Mouse (Mus musculus) kidney, embryonic 16.5 days (tissue): ENCODE data around the gene Nudt19. TPM values are rescaled to one million over a fixed set of nuclear protein-coding genes. Genes with fewer than 3 reads are reported as not detected.

Experiments
- ATAC-seq: fragments of 200-750 bp; cut with Nextera tagmentation; 2 replicates; pipeline ENCODE4 v1.8.0; 2017; ENCODE audit warnings: moderate TSS enrichment; ENCODE audit not compliant: low FRiP score, low TSS enrichment
- H3K27ac ChIP-seq: fragments of 300-500 bp; sonication (generic); 2 replicates; pipeline ENCODE4 v1.5.1; 2014; ENCODE audit warnings: low read length
- H3K27me3 ChIP-seq: fragments of 300-500 bp; sonication (generic); 2 replicates; pipeline ENCODE4 v1.6.1; 2014; ENCODE audit warnings: low read length, control low read depth, mixed read lengths; ENCODE audit not compliant: insufficient read depth
- H3K36me3 ChIP-seq: fragments of 300-500 bp; sonication (generic); 2 replicates; pipeline ENCODE4 v1.6.1; 2014; ENCODE audit warnings: low read length, control low read depth, mixed read lengths; ENCODE audit not compliant: insufficient read depth
- H3K4me1 ChIP-seq: fragments of 300-500 bp; sonication (generic); 2 replicates; pipeline ENCODE4 v1.6.1; 2014; ENCODE audit warnings: low read length, control low read depth, mixed read lengths; ENCODE audit not compliant: insufficient read depth
- H3K4me2 ChIP-seq: fragments of 300-500 bp; sonication (generic); replicated peaks from 2 replicates; pipeline ENCODE4 v1.6.1; 2014; ENCODE audit warnings: low read depth, low read length
- H3K4me3 ChIP-seq: fragments of 300-500 bp; sonication (generic); 2 replicates; pipeline ENCODE4 v1.5.1; 2014; ENCODE audit warnings: mild to moderate bottlenecking, low read length
- H3K9ac ChIP-seq: fragments of 300-500 bp; sonication (generic); replicated peaks from 2 replicates; pipeline ENCODE4 v1.6.1; 2014; ENCODE audit warnings: low read length
- H3K9me3 ChIP-seq: fragments of 300-500 bp; sonication (generic); 2 replicates; pipeline ENCODE4 v1.6.1; 2016; ENCODE audit warnings: low read length, control low read depth
- WGBS: fragments of 180-500 bp; shearing (Covaris S2); extraction: QIAGEN DNeasy Blood & Tissue Kit; methylation state at CpG from one replicate; pipeline ENCODE4 v1.1.7; 2014; 5-methylcytosine and 5-hydroxymethylcytosine counted together
- polyA plus RNA-seq: library from polyadenylated mRNA; unstranded; fragments of >200 nt; fragmentation: Nextera tagmentation; extraction: Ambion mirVana; gene quantifications from 2 replicates; pipeline ENCODE4 v1.2.1, GENCODE M21; 2015

Nudt19 gene
- 76.6 and 88.9 TPM in 2 replicates for polyA plus RNA-seq

- Histone ChIP-seq H3K4me1 (peaks cover 14% of the 10 kb centered on the region; the same call in 1 of the 2 replicates), H3K4me2 (peak within 1 kb of the TSS; percentile 94), H3K9ac (peak within 1 kb of the TSS; percentile 85), H3K4me3 (peak within 1 kb of the TSS; percentile 64), H3K27ac (peak within 1 kb of the TSS; percentile 92), H3K9me3 (no peaks in the 10 kb centered on the region), H3K27me3 (no peaks in the 10 kb centered on the region), H3K36me3 (0 out of 2 replicates have a peak, but pooled peaks cover 2% of the 10 kb centered on the region)
- ATAC-seq: no peak
- 72% methylated on average over 4 of the region's 4 CpGs for WGBS
Measured at GRCm38 (mm10) chr7:35556205-35556603, at the start of gene Nudt19. Gene Nudt19 (minus strand): TSS chr7:35556304.

GRCm38 (mm10) chr7:35602766-35603165, 46.7 kb upstream of the Nudt19 start:
- H3K27me3 ChIP-seq: no peaks in the 10 kb centered on the region
- H3K4me3 ChIP-seq: no peak overlapping the region
- 97% methylated on average over 5 of the region's 5 CpGs for WGBS
- H3K4me2 ChIP-seq: no peak overlapping the region
- no peak overlapping the region for H3K9ac ChIP-seq
- peaks cover 56% of the 10 kb centered on the region for H3K36me3 ChIP-seq
- H3K9me3 ChIP-seq: no peaks in the 10 kb centered on the region
- no peak overlapping the region for H3K27ac ChIP-seq
- H3K4me1 ChIP-seq: no peaks in the 10 kb centered on the region
- ATAC-seq: no peak

- no peaks in the 10 kb centered on the region for H3K4me1 ChIP-seq
- WGBS: 87% methylated on average over 6 of the region's 6 CpGs
- no peaks in the 10 kb centered on the region for H3K9me3 ChIP-seq
- no peak overlapping the region for H3K4me3 ChIP-seq
- no peak for ATAC-seq
- no peak overlapping the region for H3K27ac ChIP-seq
- H3K36me3 ChIP-seq: peaks cover 47% of the 10 kb centered on the region
- no peak overlapping the region for H3K4me2 ChIP-seq
- no peak overlapping the region for H3K9ac ChIP-seq
- no peaks in the 10 kb centered on the region for H3K27me3 ChIP-seq
Measured at GRCm38 (mm10) chr7:35601106-35601505, 45.0 kb upstream of the Nudt19 start.

- Histone ChIP-seq H3K4me2 (no peak overlapping the region), H3K9ac (no peak overlapping the region), H3K36me3 (peaks cover 50% of the 10 kb centered on the region), H3K27me3 (no peaks in the 10 kb centered on the region), H3K4me1 (no peaks in the 10 kb centered on the region), H3K27ac (no peak overlapping the region), H3K4me3 (no peak overlapping the region), H3K9me3 (no peaks in the 10 kb centered on the region)
- ATAC-seq: no peak
- WGBS: 89% methylated on average over 10 of the region's 10 CpGs
Measured at GRCm38 (mm10) chr7:35600031-35600430, 43.9 kb upstream of the Nudt19 start.

GRCm38 (mm10) chr7:35599492-35599891, 43.4 kb upstream of the Nudt19 start:
- Histone ChIP-seq H3K36me3 (peaks cover 46% of the 10 kb centered on the region), H3K4me3 (no peak overlapping the region), H3K4me1 (no peaks in the 10 kb centered on the region), H3K4me2 (no peak overlapping the region), H3K27ac (no peak overlapping the region), H3K9ac (no peak overlapping the region), H3K9me3 (no peaks in the 10 kb centered on the region), H3K27me3 (no peaks in the 10 kb centered on the region)
- WGBS: 96% methylated on average over 9 of the region's 9 CpGs
- ATAC-seq: no peak

- Histone ChIP-seq H3K27ac (no peak overlapping the region), H3K9me3 (no peaks in the 10 kb centered on the region), H3K4me3 (no peak overlapping the region), H3K4me2 (no peak overlapping the region), H3K9ac (no peak overlapping the region), H3K4me1 (no peaks in the 10 kb centered on the region), H3K36me3 (peaks cover 35% of the 10 kb centered on the region), H3K27me3 (no peaks in the 10 kb centered on the region)
- 93% methylated on average over 5 of the region's 5 CpGs for WGBS
- no peak for ATAC-seq
Measured at GRCm38 (mm10) chr7:35594311-35594710, 38.2 kb upstream of the Nudt19 start.

- Histone ChIP-seq H3K36me3 (peaks cover 26% of the 10 kb centered on the region), H3K4me3 (no peak overlapping the region), H3K4me1 (peaks cover 16% of the 10 kb centered on the region), H3K27me3 (no peaks in the 10 kb centered on the region), H3K27ac (peak overlapping the region; percentile 46), H3K4me2 (no peak overlapping the region), H3K9ac (no peak overlapping the region), H3K9me3 (no peaks in the 10 kb centered on the region)
- no peak for ATAC-seq
- 79% methylated on average over 10 of the region's 10 CpGs for WGBS
Measured at GRCm38 (mm10) chr7:35590731-35591191, 34.7 kb upstream of the Nudt19 start.

GRCm38 (mm10) chr7:35589485-35589884, 33.4 kb upstream of the Nudt19 start:
- peaks cover 22% of the 10 kb centered on the region for H3K36me3 ChIP-seq
- 91% methylated on average over 7 of the region's 7 CpGs for WGBS
- peaks cover 17% of the 10 kb centered on the region for H3K4me1 ChIP-seq
- H3K4me2 ChIP-seq: no peak overlapping the region
- no peak overlapping the region for H3K27ac ChIP-seq
- no peak for ATAC-seq
- no peak overlapping the region for H3K4me3 ChIP-seq
- no peak overlapping the region for H3K9ac ChIP-seq
- no peaks in the 10 kb centered on the region for H3K9me3 ChIP-seq
- peaks cover 7% of the 10 kb centered on the region for H3K27me3 ChIP-seq

GRCm38 (mm10) chr7:35588680-35589428, 32.8 kb upstream of the Nudt19 start:
- H3K4me3 ChIP-seq: no peak overlapping the region
- ATAC-seq: no peak
- H3K4me2 ChIP-seq: no peak overlapping the region
- H3K9me3 ChIP-seq: no peaks in the 10 kb centered on the region
- WGBS: 86% methylated on average over 9 of the region's 9 CpGs
- no peak overlapping the region for H3K27ac ChIP-seq
- peaks cover 23% of the 10 kb centered on the region for H3K4me1 ChIP-seq
- peaks cover 22% of the 10 kb centered on the region for H3K36me3 ChIP-seq
- no peak overlapping the region for H3K9ac ChIP-seq
- H3K27me3 ChIP-seq: peaks cover 13% of the 10 kb centered on the region

GRCm38 (mm10) chr7:35587728-35588127, 31.6 kb upstream of the Nudt19 start:
- peaks cover 12% of the 10 kb centered on the region for H3K36me3 ChIP-seq
- H3K4me1 ChIP-seq: peaks cover 23% of the 10 kb centered on the region
- no peak for ATAC-seq
- no peak overlapping the region for H3K4me3 ChIP-seq
- H3K27ac ChIP-seq: no peak overlapping the region
- no peaks in the 10 kb centered on the region; the same call in 1 of the 2 replicates for H3K9me3 ChIP-seq
- no peak overlapping the region for H3K4me2 ChIP-seq
- WGBS: 73% methylated on average over 5 of the region's 5 CpGs
- H3K9ac ChIP-seq: no peak overlapping the region
- H3K27me3 ChIP-seq: peaks cover 24% of the 10 kb centered on the region
